Mouse (Mus musculus) embryonic facial prominence, embryonic 12.5 days (tissue): ENCODE measurements around the gene Ly6g6e. TPM values are rescaled to one million over a fixed set of nuclear protein-coding genes. Genes with fewer than 3 reads are reported as not detected.
"Not testable (repeated sequence)": the region's sequence is repeated elsewhere in the genome, so short reads cannot be mapped to it uniquely, and the experiment has no call there.

Experiments
- ATAC-seq: fragments of 200-750 bp; cut with Nextera tagmentation; 2 replicates; pipeline ENCODE4 v1.8.0; 2017; ENCODE audit not compliant: insufficient number of reproducible peaks, insufficient read depth, low FRiP score, low TSS enrichment
- H3K27ac ChIP-seq: fragments of 300-500 bp; sonication (generic); 2 replicates; pipeline ENCODE4 v1.5.1; 2016; ENCODE audit warnings: mild to moderate bottlenecking
- H3K27me3 ChIP-seq: fragments of 300-500 bp; sonication (generic); 2 replicates; pipeline ENCODE4 v1.6.1; 2016; ENCODE audit warnings: mild to moderate bottlenecking, moderate library complexity
- H3K36me3 ChIP-seq: fragments of 300-500 bp; sonication (generic); 2 replicates; pipeline ENCODE4 v1.6.1; 2016; ENCODE audit warnings: mild to moderate bottlenecking
- H3K4me1 ChIP-seq: fragments of 300-500 bp; sonication (generic); 2 replicates; pipeline ENCODE4 v1.6.1; 2016
- H3K4me2 ChIP-seq: fragments of 300-500 bp; sonication (generic); replicated peaks from 2 replicates; pipeline ENCODE4 v1.6.1; 2016; ENCODE audit warnings: mild to moderate bottlenecking, moderate library complexity
- H3K4me3 ChIP-seq: fragments of 300-500 bp; sonication (generic); 2 replicates; pipeline ENCODE4 v1.5.1; 2016; ENCODE audit warnings: mild to moderate bottlenecking
- H3K9ac ChIP-seq: fragments of 300-500 bp; sonication (generic); 2 replicates; pipeline ENCODE4 v1.6.1; 2016; ENCODE audit warnings: mild to moderate bottlenecking, moderate library complexity
- H3K9me3 ChIP-seq: fragments of 300-500 bp; sonication (generic); 2 replicates; pipeline ENCODE4 v1.6.1; 2016; ENCODE audit warnings: mild to moderate bottlenecking, moderate library complexity
- WGBS: fragments of 180-500 bp; shearing (Covaris S2); methylation state at CpG from one replicate; pipeline ENCODE4 v1.1.7; 2016; 5-methylcytosine and 5-hydroxymethylcytosine counted together
- polyA plus RNA-seq: library from polyadenylated mRNA; unstranded; fragments of >200 nt; fragmentation: Nextera tagmentation; extraction: Ambion mirVana; gene quantifications from 2 replicates; pipeline ENCODE4 v1.2.1, GENCODE M21; 2016

The Ly6g6e gene
- polyA plus RNA-seq, 1 experiment from 2014 or later = 1.3 TPM

- H3K9me3 ChIP-seq = no peaks in the 10 kb centered on the region
- H3K4me3 ChIP-seq = no peak within 1 kb of the TSS
- H3K4me1 ChIP-seq = peaks cover 8% of the 10 kb centered on the region
- H3K27me3 ChIP-seq = no peaks in the 10 kb centered on the region
- no peak within 1 kb of the TSS for H3K4me2 ChIP-seq
- WGBS = 83% methylated on average over 8 of the region's 8 CpGs
- no peak for ATAC-seq
- no peak within 1 kb of the TSS for H3K27ac ChIP-seq
- H3K36me3 ChIP-seq = peaks cover 42% of the 10 kb centered on the region
- no peak within 1 kb of the TSS for H3K9ac ChIP-seq
These were observed 38.6 kb downstream of the Ly6g6e start, which contains the start of gene Ly6g5b for GRCm38 (mm10) chr17:35115046-35116019. Gene Ly6g5b, minus strand, starts transcription at chr17:35115428.

DNA sequence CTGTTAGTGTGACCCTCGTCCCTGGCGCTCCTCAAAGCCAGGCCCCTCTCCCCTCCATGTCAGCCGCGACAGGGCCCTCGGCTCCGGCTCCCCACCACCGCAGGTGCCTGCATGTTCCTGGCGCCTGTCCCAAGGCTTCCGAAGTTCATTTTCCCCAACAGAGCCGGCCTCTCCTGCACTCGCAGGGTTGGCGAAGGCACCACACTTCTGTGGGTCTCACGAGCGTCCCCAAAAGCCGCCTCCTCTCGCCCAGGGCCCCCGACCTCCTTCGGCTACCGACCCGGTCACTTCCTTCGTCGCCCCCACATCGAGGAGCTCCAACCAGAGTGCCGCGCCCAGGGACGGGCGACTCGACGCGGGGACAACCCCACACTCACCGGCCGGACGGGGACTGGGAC lies 44.0 kb downstream of the Ly6g6e start:
- peaks cover 43% of the 10 kb centered on the region for H3K36me3 ChIP-seq
- no peak for ATAC-seq
- H3K4me1 ChIP-seq = peaks cover 16% of the 10 kb centered on the region
- peak overlapping the region; percentile 95 for H3K9ac ChIP-seq
- H3K27me3 ChIP-seq = no peaks in the 10 kb centered on the region
- H3K4me2 ChIP-seq = peak overlapping the region; percentile 90
- peak overlapping the region; percentile 69 for H3K27ac ChIP-seq
- 0% methylated on average over 33 of the region's 33 CpGs for WGBS
- H3K4me3 ChIP-seq = peak overlapping the region; percentile 95
- no peaks in the 10 kb centered on the region for H3K9me3 ChIP-seq

GRCm38 (mm10) chr17:35121143-35121799 lies 44.6 kb downstream of the Ly6g6e start, which contains the start of gene Gpank1:
Gene Gpank1, plus strand, starts transcription at chr17:35121455.
- peaks cover 16% of the 10 kb centered on the region for H3K4me1 ChIP-seq
- ATAC-seq = peak; percentile 94
- H3K4me2 ChIP-seq = peak within 1 kb of the TSS; percentile 90
- no peaks in the 10 kb centered on the region for H3K9me3 ChIP-seq
- under 1% methylated on average over 50 of the region's 50 CpGs for WGBS
- peaks cover 38% of the 10 kb centered on the region for H3K36me3 ChIP-seq
- H3K27me3 ChIP-seq = no peaks in the 10 kb centered on the region
- H3K4me3 ChIP-seq = peak within 1 kb of the TSS; percentile 95
- H3K27ac ChIP-seq = peak within 1 kb of the TSS; percentile 92
- H3K9ac ChIP-seq = peak within 1 kb of the TSS; percentile 95

DNA sequence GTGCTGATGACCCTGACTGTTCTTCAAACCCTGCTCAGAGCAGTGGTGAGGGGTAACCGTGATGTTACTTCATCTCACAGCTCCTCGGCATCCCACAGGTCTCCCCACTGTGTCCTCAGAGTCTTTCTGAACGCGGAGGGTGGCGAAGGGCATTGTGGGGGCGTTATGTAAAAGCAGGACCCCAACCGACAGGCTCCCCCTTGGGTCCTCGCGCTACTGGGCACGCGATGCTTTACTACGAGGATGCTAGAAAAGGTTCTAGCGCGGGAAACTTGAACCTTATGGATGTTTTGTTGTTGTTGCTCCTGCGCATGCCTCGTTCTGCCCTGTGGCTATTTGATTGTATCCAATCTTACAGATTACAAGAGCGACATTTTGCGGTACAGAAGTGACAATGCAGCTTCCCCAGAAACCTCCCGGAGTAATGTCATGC lies 45.2 kb downstream of the Ly6g6e start, which contains the start of gene Csnk2b:
Csnk2b (minus strand) TSS at position 183 of the 433 bp plus-strand sequence.
- Histone ChIP-seq H3K27me3 (no peaks in the 10 kb centered on the region), H3K4me2 (peak within 1 kb of the TSS; percentile 90), H3K36me3 (peaks cover 34% of the 10 kb centered on the region), H3K9ac (peak within 1 kb of the TSS; percentile 95), H3K9me3 (no peaks in the 10 kb centered on the region), H3K27ac (peak within 1 kb of the TSS; percentile 92), H3K4me3 (peak within 1 kb of the TSS; percentile 95), H3K4me1 (peaks cover 21% of the 10 kb centered on the region)
- under 1% methylated on average over 19 of the region's 19 CpGs for WGBS
- peak; percentile 32 for ATAC-seq

GRCm38 (mm10) chr17:35123287-35123686 lies 46.6 kb downstream of the Ly6g6e start:
- Histone ChIP-seq H3K36me3 (peaks cover 23% of the 10 kb centered on the region), H3K4me1 (peaks cover 29% of the 10 kb centered on the region)
- not testable (repeated sequence) for H3K9me3 ChIP-seq, H3K4me3 ChIP-seq, H3K27me3 ChIP-seq, H3K4me2 ChIP-seq, H3K9ac ChIP-seq, H3K27ac ChIP-seq, ATAC-seq
- 89% methylated on average over 9 of the region's 9 CpGs for WGBS

DNA sequence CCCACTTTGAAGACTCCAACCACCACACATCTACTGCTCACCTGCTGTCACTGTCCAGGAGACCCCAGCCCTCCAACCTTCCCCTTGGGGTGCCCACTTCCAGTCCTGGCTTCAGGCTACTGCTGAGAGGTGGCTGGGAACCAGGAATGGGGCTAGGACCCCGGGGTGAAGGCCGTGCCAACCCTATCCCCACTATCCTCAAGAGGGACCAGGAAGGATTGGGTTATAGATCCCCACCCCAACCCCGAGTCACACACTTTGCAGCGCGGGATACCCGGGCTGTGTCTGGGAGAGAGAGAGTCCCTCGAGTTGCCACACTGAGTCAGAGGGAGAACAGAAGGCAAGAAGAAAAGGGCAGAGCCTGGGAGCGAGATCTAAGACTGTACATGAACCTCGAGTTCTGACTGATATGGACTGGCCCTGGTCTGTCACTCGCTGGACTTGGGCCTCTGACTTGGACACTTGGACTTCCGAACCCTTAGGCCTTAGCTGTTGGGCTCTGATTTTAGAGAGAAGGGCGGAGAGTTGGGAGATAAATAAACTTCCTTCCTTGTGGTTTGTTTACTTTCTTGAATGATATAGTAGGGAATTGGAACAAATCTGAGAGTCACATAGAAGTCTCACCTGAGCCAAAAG lies 47.7 kb downstream of the Ly6g6e start:
- not testable (repeated sequence) for H3K4me3 ChIP-seq, H3K27ac ChIP-seq, H3K9me3 ChIP-seq, ATAC-seq, H3K27me3 ChIP-seq, H3K9ac ChIP-seq, H3K4me2 ChIP-seq
- WGBS = 95% methylated on average over 12 of the region's 12 CpGs
- Histone ChIP-seq H3K4me1 (peaks cover 34% of the 10 kb centered on the region), H3K36me3 (peaks cover 21% of the 10 kb centered on the region; the same call in 1 of the 2 replicates)

- no peak for ATAC-seq
- Histone ChIP-seq H3K27me3 (no peaks in the 10 kb centered on the region), H3K4me3 (peak overlapping the region; percentile 69; the same call in 1 of the 2 replicates), H3K27ac (no peak overlapping the region), H3K9me3 (no peaks in the 10 kb centered on the region), H3K4me1 (peaks cover 29% of the 10 kb centered on the region), H3K4me2 (peak overlapping the region; percentile 67; the same call in 1 of the 2 replicates), H3K36me3 (peaks cover 25% of the 10 kb centered on the region; the same call in 1 of the 2 replicates), H3K9ac (peak overlapping the region; percentile 78; the same call in 1 of the 2 replicates)
- 82% methylated on average over 1 of the region's 1 CpGs for WGBS
These were observed 48.4 kb downstream of the Ly6g6e start for GRCm38 (mm10) chr17:35125081-35125480.

DNA sequence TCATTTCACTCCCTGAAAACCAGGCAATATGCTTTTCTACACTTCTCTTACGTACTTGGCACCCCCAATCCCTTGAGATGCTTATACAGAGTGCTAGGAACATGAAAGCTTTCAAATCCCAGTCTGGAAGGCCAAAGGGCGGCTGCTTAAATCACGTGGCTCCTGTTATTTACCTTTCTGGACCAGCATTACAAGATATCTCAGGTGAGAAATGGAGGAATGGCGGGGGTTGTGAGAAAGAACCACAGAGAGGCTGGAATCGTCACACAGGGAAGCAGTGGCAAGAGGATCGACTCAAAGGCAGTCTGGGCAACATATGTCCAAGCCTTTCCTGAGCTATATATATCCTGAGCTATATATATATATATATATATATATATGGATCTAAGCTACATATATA lies 48.9 kb downstream of the Ly6g6e start:
- Histone ChIP-seq H3K9me3 (no peaks in the 10 kb centered on the region), H3K27ac (no peak overlapping the region), H3K4me2 (peak overlapping the region; percentile 67), H3K27me3 (no peaks in the 10 kb centered on the region), H3K9ac (peak overlapping the region; percentile 78), H3K36me3 (peaks cover 29% of the 10 kb centered on the region; the same call in 1 of the 2 replicates), H3K4me3 (peak overlapping the region; percentile 69), H3K4me1 (peaks cover 24% of the 10 kb centered on the region)
- no peak for ATAC-seq
- WGBS = 32% methylated on average over 6 of the region's 6 CpGs

DNA sequence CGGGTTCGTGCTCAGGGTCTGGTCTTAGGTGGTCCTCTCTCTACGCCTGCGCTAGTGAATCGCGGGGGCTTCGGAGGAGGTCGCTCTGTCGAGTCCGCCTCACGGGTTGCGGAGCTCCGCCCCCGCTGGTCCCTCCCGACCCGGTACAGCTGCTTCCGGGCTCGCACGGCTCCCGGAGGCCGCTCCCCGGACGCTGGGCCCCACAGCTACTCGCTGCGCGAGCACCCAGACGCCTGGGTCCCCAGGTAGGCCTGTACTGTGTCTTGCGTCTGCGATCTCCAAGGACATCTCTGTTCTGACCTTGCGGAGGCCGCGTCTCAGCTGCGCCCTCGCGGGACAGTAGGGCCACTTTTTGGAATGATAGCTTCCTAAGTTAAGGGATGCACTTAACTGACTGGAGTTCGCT lies 49.5 kb downstream of the Ly6g6e start, which contains the start of gene D17H6S53E:
D17H6S53E (plus strand) TSS at position 168 of the 406 bp plus-strand sequence.
- H3K4me2 ChIP-seq = peak within 1 kb of the TSS; percentile 67
- WGBS = under 1% methylated on average over 36 of the region's 36 CpGs
- H3K36me3 ChIP-seq = peaks cover 29% of the 10 kb centered on the region; the same call in 1 of the 2 replicates
- H3K9me3 ChIP-seq = no peaks in the 10 kb centered on the region
- peak within 1 kb of the TSS; percentile 80 for H3K27ac ChIP-seq
- ATAC-seq = peak; percentile 29
- peak within 1 kb of the TSS; percentile 78 for H3K9ac ChIP-seq
- peaks cover 24% of the 10 kb centered on the region for H3K4me1 ChIP-seq
- no peaks in the 10 kb centered on the region for H3K27me3 ChIP-seq
- peak within 1 kb of the TSS; percentile 69 for H3K4me3 ChIP-seq

DNA sequence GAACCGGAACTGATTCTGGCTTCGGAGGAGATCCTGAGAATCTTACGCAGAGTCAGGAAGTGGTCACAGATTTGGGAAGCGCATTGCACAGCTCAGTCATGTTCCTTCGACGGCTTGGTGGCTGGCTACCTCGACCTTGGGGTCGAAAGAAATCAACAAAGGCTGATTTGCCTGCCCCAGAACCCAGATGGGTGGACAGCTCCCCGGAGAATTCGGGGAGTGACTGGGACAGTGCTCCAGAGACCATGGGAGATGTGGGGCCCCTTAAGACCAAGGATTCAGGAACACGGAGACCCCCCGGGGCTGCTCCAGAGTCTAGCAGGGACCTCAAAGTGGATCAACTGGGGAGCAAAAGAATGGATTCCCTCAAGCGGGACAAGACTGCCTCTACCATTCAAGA lies 50.3 kb downstream of the Ly6g6e start:
- no peaks in the 10 kb centered on the region for H3K9me3 ChIP-seq
- ATAC-seq = no peak
- no peaks in the 10 kb centered on the region for H3K27me3 ChIP-seq
- peak overlapping the region; percentile 69 for H3K4me3 ChIP-seq
- peaks cover 29% of the 10 kb centered on the region; the same call in 1 of the 2 replicates for H3K36me3 ChIP-seq
- no peak overlapping the region for H3K27ac ChIP-seq
- H3K4me1 ChIP-seq = peaks cover 24% of the 10 kb centered on the region
- peak overlapping the region; percentile 67 for H3K4me2 ChIP-seq
- H3K9ac ChIP-seq = peak overlapping the region; percentile 78
- WGBS = 72% methylated on average over 13 of the region's 13 CpGs
